Mouse (Mus musculus): ENCODE results near the gene Lnpep. TPM values are rescaled to one million over a fixed set of nuclear protein-coding genes. Genes with fewer than 3 reads are reported as not detected.

The Lnpep gene
- polyA plus RNA-seq (2021; fragmentation: Nextera tagmentation) = 17.2 and 23.2 TPM in 2 replicates
- long read RNA-seq, experiment 1, partial matches to known transcripts = 10 of 36 reads
- long read RNA-seq, experiment 1, other reads (novel, unspliced or antisense) = 26 of 36 reads
- long read RNA-seq, experiment 2, full-length matches to known transcripts = 6 of 37 reads
- long read RNA-seq, experiment 2, partial matches to known transcripts = 8 of 37 reads
- long read RNA-seq, experiment 2, other reads (novel, unspliced or antisense) = 23 of 37 reads

GRCm38 (mm10) chr17:17624957-17625586, at the start of gene Lnpep:
TSS of gene Lnpep (minus strand) at chr17:17625050.

Other genes with a start within 250 kb of the Lnpep start
- gene Lix1, start 222.4 kb downstream of the Lnpep start, polyA plus RNA-seq (2021; fragmentation: Nextera tagmentation) = 55.4 and 57.0 TPM in 2 replicates
- not detected in 2 replicates for gene Vmn2r90, start 78.7 kb upstream of the Lnpep start, polyA plus RNA-seq (2021; fragmentation: Nextera tagmentation)
- 2.4 and 3.6 TPM in 2 replicates for gene Spaca6, start 202.1 kb upstream of the Lnpep start, polyA plus RNA-seq (2021; fragmentation: Nextera tagmentation)
- gene Has1, start 230.2 kb upstream of the Lnpep start, polyA plus RNA-seq (2021; fragmentation: Nextera tagmentation) = 0.80 and 0.94 TPM in 2 replicates

Data from layer of hippocampus, adult 6 months (tissue).